Mouse (Mus musculus) G1E (cell line): ENCODE data around the gene Tnik.

Experiments used
- CTCF ChIP-seq: IDR thresholded peaks from 2 replicates; pipeline ENCODE4 v1.5.1; 2012; ENCODE audit warnings: low read depth, low read length, inconsistent platforms, mixed read lengths
- GATA1 ChIP-seq: IDR thresholded peaks from 2 replicates; pipeline ENCODE4 v1.6.1; 2012; ENCODE audit warnings: borderline replicate concordance, low read length, inconsistent platforms, mixed read lengths
- GATA2 ChIP-seq: IDR thresholded peaks from 2 replicates; pipeline ENCODE4 v1.6.1; 2012; ENCODE audit warnings: low read depth, low read length, inconsistent platforms, borderline replicate concordance

- TF ChIP-seq CTCF (no peak), GATA1 (no peak), GATA2 (no peak)
Measured at GRCm38 (mm10) chr3:28523541-28524165, 260.6 kb downstream of the Tnik start.
